Mouse (Mus musculus) cerebellum, postnatal 10 days (tissue): ENCODE measurements at regions not wholly inside any gene's neighbourhood (a gene's known extent, or its start where the extent isn't known, plus 50 kb on each side); places are given as distances from the start of the nearest gene placed in this dataset.
A peak's percentile ranks its signal among the peaks of the same experiment; 100 is the strongest.

Experiments
- DNase-seq, 2 experiments: peaks; one replicate each; pipeline ENCODE4 v3.0.0; 2021; ENCODE audit warnings: mixed read lengths in 2 of 2

DNA sequence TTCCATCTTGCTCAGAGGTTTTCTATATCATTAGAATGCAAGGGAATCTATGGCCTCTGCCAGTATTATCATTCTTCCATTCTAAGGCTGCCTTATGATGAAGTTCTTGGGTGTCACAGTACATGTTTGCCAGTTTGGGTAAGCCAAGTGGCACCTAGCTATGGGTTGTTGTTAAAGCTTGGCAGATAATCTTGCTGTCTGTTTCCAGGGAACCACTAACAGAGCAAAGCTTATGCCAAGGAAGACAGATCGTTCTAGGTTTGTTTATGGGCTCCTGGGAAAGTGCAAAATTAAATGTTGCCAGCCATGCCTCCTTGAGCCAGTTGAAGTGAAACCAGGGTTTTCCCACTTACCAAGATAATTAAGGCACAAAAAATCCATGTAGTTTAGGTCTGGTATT, 292.9 kb upstream of the Cobl start:
- DNase-seq: peak; percentile 5 to 7

GRCm38 (mm10) chr11:12750016-12750415, 285.3 kb upstream of the Cobl start:
- DNase-seq: no peak

DNA sequence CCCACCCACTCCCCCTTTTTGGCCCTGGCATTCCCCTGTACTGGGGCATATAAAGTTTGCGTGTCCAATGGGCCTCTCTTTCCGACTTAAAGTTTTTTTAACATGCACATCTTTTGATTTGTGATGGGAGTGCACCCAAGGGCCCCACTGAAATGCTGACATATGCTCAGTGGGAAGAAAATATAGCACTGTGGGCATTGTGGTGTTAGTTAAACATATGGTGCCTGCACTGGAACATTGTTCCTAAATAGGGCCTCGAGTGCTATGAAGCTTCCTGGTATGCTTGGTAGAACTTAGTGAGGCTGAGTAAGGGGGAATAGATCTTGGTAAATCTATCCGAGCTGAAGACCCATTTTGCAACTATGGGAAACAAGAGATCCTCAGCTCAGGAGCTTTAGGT, 284.5 kb upstream of the Cobl start:
- DNase-seq: no peak

GRCm38 (mm10) chr11:12742159-12742523, 277.4 kb upstream of the Cobl start:
- DNase-seq: peak; percentile 46 to 61

DNA sequence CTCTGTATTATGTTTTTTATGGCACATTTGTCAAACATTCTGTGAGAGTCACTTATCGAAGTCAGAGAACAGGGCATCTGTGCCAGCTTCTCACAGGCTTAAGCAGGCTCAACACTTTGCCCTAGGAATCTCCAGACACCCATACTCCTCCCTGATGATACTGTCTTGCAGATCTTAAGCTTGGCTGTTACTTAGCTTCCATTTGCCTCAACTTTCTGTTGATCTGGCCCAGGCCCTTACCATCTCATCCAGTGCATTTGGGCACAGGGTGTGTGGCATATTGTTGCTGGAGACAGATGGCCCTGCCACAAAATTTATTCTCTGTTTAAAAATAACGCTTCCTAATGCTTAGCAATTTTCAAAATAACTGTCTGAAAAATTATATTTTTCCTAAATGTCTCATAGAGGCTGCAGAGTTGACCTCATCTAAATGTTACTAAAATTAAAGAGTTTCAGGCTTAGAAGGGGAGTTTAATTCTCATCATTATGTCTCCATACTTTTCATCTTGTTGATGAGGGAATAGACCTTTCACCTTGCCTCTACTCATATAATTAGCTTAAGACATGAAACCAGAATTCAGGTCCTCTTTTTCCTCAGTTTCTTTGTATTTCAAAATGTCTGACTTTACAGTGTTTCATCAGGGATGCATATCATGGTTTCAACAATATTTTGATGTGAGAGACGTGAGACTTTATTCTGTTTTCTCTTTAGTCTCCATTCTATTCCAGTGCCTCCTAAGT, 276.8 kb upstream of the Cobl start:
- peak; percentile 5 to 8 for DNase-seq

- no peak for DNase-seq
These were observed 269.5 kb upstream of the Cobl start for GRCm38 (mm10) chr11:12734274-12734673.

- no peak for DNase-seq
These were observed 262.5 kb upstream of the Cobl start for GRCm38 (mm10) chr11:12727293-12727692.

DNA sequence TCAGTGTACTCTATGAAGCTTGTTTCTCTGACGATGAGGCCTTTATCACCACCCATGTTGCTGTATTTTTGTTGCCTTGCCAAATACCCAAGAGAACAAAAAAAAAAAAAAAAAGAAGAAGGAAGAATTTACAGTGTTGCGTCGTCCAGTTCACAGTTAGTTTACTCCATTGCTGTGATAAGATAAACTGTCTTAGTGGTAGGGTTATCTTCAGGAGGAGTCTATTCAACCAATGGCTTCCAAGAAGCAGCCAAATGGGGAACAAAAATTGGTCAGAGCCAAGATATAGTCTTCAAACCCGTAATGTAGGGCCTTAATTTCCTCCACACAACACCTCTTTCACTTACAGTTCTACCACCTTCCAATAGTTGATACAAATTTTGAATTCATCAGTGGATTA, 261.7 kb upstream of the Cobl start:
- no peak for DNase-seq

DNA sequence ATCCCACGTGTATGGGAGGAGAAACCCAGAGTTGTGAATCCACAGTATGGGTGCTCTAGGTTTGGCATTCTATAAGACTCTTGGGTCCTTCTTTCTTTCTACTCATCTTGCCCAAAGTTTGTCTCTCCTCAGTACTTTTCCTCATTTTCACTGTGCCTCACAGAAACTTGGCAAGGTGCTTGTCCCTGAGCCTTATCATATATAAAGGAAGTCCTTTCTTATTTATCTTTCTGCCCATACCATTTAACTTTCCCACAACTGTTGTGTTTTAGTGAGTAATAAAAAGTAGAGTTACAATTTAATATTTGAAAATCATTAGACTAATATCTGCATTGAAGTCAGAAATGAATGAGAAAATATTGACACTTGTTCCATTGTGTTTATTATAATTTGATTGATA, 257.6 kb upstream of the Cobl start:
- no peak for DNase-seq

DNA sequence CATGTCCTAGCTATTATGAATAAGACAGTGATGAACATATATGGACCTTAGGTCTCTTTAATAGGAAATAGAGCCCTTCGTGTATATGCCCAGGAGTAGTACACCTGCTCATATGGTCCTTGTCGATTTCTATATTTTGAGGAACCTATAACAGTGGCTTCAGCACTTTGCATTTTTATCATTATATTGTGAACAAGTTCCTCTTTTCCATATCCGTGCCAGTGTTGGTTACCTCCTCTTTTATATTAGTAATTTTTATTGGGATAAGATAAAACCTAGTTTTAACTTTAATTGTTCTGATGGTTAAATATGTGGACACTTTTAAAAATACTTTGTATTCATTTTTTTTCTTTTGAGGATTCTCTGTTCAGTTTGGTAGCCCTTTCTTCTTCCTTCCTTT, 255.4 kb upstream of the Cobl start:
- no peak for DNase-seq

- no peak for DNase-seq
These were observed 231.6 kb upstream of the Cobl start for GRCm38 (mm10) chr11:12696321-12696720.

DNA sequence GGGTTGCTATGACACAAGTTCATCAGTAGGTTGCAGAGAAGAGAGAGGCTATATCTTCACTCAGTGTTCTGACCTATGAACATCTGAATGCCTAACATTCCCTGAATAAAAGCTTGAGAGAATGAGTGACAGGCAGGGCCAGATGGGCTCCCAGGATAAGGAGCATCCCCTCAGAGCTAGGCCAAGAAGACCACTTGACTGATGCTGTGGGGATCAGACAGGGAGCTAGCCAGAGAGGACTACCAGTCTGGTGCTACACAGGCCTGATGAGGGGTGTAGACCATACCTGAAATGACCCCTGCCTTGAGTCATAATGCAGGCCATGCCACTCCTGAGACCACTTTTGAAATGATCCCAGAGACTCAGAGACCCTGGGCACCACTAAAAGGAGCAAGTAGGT, 228.1 kb upstream of the Cobl start:
- no peak for DNase-seq

DNA sequence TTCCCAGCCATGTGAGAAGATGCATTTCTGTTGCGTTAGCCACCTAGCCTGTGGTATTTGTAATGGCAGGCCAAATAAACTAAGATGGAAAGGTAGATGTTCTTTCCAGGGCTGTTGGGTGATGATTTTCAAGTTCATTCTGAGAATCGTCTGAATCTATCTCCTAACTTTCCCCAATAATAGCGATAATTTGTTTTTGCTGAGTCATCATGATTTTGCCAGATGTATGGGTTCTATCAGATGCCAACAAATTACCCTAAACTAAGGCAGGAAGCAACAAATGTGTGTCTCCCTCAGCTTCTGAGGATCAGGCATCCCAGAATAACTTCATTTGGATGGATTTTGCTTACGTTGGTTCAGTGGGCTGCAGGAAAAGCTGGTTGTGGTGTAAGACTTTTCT, 222.0 kb upstream of the Cobl start:
- DNase-seq: no peak

DNA sequence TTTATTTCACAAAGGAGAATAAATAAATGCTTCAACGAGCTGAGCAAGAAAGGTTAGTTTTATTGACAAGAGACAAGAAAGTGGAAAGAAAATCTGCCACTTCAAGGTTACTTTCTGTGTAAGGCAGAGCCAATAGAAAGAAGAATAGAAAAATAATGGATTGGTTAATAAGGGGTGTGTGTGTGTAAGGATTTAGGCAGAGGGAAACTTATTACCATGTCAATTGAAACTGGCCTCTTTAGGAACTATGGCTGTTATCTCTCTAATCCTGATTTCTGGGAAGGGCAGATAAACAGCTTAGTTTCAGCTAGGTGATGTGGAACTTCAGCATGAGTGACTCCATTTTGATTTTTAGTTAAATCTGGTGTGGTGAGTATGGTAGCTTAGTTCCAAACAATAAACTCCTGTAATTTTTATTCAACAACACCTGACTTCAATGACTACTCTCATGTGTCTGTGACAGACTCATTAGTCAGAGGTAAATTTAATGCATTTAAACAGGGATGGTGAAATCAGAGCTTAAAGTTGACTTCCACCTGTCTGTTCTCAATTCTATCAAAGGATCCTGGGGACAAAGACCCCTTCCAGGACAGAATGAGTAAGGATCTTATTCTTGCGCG, 197.2 kb upstream of the Cobl start:
- no peak for DNase-seq

DNA sequence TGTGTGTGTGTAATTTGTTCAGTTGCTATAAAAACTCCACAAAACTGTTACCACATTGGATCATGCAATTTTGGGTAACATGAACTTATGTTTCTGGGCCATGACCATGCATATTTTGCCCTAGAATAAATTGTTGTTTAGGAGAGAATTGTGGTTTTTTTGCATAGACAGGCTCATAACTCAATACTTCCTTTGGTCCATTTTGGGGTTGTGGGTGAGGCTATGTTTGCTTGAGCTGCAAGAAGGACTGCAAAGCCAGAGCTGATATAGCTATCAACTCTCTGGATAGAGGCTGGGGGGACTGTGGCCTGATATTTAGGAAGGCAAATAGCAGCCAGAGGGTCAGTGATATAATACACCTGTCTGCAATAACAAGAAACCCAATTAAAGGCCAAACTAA, 194.1 kb upstream of the Cobl start:
- DNase-seq: no peak

- DNase-seq: peak in 1 of 2 experiments; percentile 4
These were observed 191.7 kb upstream of the Cobl start for GRCm38 (mm10) chr11:12656450-12656849.
